Mouse (Mus musculus): ENCODE data around the gene Atp13a4.
A peak's percentile ranks its signal among the peaks of the same experiment; 100 is the strongest.

The Atp13a4 gene

DNA sequence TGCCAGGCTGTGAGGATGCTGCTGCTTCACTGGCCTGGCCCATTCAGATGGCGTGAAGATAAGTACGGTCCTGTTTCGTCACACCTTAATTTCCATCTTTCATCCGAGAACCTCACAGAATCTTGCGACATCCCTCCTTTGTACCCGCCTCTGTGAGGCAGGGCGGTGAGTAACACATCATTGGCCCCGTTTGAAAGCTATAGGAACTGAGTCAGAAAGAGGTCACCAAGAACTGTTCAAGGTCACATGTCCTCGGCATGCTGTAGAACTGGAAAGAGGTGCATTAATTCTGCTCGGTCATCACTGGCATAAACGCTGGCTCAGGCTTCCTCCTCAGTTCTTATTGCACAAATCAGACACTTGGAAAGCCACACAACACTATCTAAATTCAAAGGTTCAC, at the start of gene Atp13a4:
Atp13a4 (minus strand) TSS at position 36 of the 400 bp plus-strand sequence.
- DNase-seq (ENCODE audit: low spot score in 2 of 2), result no peak

DNA sequence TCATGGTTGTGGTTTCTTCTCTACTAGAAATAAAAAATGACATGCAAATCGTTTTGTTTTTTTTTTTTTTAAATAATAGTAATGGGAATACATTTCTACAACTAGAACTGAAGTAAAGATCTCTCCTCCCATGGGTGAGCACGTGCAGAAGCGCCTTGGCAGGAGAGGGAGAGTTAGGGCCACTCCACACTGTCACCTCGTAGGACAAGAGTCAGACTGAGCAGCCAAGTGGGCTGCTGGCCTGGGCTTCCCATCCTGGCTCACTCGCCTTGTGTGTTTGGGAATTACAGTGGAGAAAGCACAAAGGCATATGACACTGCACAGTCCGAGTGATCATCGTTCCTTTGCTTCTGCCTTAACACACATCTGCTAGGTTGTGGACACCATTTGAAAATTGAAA, 47.5 kb upstream of the Atp13a4 start:
- no peak for DNase-seq (ENCODE audit: low spot score in 2 of 2)

DNA sequence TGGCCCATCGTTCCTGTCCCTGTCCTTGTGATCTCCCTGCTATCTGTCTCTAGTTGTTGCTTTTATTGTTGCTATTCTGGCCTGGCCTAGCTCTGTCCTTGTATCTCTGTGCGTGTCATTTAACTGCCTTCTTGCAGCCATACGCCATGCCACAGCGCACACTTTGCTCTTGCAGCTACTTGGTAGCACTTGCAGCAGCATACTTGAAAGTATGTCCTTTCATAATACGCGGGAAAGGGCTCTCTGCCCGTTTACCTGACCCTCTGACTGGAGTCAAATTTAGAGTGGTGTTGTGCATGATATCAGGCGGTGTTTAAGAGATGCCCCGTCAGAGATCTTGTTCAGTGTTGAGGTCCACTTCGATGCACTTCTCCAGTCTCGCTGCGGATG, 35.1 kb upstream of the Atp13a4 start:
- peak in 1 of 2 experiments; percentile 14 for DNase-seq (ENCODE audit: low spot score in 2 of 2)

DNA sequence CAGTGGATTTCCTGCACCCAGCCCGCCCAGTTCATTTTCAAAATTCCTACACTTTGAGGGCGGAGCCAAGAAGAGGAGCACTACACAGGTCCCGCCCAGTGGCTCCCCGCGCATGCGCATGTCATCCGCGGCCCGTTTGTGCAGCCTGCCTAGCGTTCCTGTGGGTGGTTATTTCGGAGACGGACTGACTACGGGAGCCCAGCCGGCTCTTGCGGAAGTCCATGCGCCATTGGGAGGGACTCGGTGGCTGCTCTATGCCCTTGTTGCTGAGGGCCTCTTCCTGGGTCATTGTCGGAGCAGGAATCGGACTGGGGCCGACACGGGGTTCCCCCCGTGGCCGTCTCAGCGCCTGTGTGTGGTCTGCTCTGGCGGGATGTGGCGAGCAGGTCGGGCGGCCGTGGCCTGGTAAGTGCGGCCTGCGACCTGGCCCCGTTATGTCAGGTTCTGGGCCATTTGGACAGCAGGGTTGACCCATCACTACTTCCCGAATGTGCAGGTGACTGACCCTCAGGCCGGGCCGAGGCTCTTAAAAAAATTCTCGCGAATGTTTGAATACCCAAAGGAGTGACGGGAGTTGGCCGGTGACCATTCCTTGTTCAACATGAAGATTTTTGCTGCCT, 34.6 kb upstream of the Atp13a4 start, which contains the start of gene Opa1:
Opa1 (plus strand) TSS at position 168 of the 620 bp plus-strand sequence.
- peak; percentile 96 to 98 for DNase-seq (ENCODE audit: low spot score in 2 of 2)

DNA sequence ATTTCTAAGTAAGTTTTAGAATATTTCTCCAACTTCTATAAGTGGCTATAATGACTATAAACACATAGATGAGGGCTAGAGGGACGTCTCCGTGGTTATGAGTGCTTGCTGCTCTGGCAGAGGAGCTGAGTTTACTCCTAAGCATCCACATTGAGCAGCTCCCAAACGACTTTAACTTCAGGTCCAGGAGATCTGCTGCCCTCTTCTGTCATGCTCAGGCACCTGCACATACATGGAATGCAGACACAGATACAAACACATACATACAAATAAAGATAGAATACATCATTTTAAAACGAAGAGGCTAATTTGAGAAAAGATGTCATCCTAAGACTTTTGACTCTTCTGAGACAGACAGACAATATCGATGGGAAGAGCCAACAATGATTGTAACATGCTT, 31.0 kb upstream of the Atp13a4 start:
- DNase-seq (ENCODE audit: low spot score in 2 of 2), result peak in 1 of 2 experiments; percentile 27

DNA sequence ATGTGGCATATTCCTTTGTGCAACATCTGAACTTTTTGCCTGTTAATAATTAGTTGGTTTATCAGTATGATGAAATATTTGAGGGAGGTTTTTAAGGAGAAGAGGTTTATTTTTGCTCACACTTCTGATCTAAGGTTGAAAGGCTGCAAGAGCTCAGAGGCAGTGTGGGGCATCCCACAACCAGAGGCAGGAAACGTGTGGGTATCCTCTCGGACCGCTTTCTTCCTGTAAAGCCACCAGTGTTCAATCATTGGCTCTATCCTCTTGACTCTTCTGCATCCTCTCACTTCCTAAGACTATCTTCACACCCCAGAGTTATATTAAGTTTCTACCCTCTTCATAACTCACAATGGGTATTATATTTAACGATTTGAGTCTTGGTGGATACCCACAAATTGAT, 29.3 kb upstream of the Atp13a4 start:
- no peak for DNase-seq (ENCODE audit: low spot score in 2 of 2)

DNA sequence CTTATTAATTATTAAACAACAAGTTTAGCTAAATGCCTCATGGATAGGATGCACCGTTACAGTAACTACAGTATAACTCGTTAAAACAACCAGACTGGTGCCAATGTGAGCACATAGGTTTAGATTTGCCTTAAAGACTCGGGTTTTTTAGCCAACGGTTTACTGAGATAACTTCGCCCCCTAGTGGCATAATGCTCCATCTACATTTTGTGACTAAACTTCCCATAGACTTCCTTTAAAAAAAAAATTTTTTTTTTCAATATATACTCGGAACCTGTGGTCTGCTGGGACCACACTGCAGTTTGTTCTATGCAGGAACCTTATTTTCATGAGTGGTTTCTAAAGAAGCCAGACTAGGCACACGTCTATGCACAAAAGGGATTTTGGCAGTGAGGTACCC, 16.2 kb upstream of the Atp13a4 start:
- peak in 1 of 2 experiments; percentile 34 for DNase-seq (ENCODE audit: low spot score in 2 of 2)

DNA sequence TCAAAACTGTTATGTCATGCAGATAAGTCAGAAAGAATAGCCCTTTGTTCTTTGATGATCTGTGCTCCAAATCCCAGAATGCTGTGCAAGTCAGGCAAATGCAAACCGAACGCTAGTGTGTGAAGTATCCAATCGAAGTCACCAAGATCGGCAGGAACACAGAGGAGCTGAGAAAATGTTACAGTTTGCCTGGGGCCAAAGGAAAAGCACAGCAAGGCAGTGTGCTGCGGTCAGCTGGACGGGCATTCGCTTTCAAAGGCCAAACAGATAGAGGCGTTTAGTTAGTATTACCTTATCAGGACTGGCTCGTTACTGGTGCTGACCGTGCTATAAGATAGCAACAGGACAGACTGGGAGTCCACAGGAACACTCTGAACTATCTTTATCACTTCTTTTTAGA, 15.8 kb upstream of the Atp13a4 start:
- DNase-seq (ENCODE audit: low spot score in 2 of 2), result no peak

DNA sequence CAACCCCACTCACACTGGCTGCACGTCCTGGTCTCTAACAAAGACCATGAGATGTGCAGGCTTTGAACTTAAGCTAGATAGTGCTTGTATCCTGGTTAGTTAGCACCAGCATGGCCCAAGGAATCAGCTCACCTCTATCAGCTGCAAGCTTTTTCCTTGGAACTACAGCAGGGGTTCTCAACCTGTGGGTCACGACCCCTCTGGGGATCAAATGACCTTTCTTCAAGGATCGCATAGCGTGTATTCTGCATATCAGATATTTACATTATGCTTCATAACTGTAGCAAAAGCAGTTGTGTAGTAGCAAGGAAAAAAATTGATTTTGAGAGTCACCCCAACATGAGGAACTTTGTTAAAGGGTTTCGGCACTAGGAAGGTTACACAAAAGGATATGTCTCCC, 15.0 kb upstream of the Atp13a4 start:
- no peak for DNase-seq (ENCODE audit: low spot score in 2 of 2)

DNA sequence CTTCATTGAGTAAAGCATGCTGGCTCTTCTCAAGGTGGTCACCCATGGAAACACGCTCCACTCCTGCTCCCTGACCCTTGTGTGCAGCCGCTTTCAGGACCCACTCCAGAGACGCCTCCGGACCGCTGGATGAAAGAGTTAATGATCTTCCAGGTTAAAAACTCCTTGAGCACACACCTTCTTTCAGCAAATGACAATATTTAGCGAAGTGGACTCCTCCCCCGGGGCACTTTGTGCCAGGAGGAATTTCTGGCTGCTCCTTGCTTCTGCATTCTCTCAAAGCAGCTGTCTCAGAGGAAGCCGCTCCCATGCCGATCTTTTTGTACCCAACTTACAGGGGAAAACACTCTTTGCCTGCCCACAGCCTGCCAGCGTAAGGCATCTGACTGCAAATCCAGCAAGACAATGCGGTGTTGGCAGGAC, 3.4 kb downstream of the Atp13a4 start:
- DNase-seq (ENCODE audit: low spot score in 2 of 2), result no peak

DNA sequence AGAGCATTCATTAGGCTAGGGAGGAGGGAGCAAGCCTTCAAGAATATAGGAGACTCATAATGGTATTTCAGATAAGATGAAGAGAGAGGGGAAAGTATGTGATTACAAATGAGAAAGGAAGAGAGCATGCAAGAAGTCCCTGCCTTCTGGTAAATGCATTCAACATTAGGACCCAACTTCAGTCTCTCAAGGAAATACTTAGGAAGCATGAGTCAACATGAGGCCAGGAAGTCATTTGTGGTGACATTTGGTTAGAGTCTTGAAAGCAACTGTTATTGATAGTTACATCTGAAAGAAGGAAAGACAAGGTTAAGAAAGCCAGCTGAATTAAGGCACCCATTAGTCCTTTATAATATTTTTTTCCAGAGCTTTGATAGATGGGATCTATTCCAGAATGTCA, 4.8 kb downstream of the Atp13a4 start:
- DNase-seq (ENCODE audit: low spot score in 2 of 2), result no peak

DNA sequence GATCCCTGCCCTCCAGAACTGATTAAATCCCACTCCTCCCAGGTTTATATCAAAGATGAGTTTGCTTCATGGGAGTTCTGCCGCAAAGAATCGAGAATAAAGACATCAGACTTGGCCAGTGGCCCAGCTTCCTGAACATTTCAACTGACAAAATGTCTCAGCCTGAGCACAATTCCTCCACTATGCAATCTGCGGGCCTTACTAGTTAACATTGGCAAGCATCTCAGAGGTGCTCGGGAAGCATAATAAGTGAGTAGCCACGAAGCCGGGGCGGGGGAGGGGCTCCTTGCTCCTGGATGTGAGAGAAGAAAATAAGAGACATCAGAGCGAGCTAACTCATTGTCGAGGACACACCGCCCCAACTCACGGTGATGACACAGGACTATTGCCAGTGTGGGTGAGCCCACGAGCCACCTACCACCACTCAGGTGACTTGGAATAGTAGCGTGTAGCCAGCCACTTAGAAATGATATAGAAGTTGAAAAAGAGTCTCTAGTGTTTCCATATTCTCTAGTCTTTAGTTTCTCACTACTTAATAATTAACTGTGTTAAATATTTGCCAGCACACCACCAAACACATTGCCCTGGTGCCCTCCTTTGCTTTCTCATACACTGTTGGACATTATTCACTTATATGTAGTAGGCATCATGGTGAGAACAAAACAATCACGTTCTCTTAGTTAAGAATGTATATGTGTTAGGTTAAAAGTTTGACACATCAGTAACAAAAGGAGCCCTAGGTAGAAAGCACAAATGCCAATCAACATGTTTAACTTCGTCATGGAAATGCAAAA, 8.1 kb downstream of the Atp13a4 start:
- DNase-seq (ENCODE audit: low spot score in 2 of 2), result peak; percentile 25 to 52

DNA sequence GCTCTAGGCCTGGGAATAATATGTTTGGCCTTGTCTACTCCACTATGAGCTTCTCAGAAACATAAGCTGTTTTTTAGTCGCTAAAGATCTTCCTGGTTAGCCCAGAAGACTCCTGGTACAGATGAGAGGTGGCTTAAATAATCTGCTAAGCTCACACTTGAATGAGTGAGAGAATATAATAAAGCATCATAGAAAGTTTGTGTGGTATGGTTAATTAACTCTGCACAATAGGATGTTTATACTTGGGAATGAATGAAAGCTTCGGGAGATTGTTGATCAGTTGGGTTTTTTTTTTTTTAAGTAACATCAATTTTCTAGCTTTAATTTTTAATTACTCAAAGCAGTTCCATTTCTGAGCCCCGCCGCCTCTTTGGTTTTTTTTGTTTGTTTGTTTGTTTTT, 8.8 kb downstream of the Atp13a4 start:
- no peak for DNase-seq (ENCODE audit: low spot score in 2 of 2)

DNA sequence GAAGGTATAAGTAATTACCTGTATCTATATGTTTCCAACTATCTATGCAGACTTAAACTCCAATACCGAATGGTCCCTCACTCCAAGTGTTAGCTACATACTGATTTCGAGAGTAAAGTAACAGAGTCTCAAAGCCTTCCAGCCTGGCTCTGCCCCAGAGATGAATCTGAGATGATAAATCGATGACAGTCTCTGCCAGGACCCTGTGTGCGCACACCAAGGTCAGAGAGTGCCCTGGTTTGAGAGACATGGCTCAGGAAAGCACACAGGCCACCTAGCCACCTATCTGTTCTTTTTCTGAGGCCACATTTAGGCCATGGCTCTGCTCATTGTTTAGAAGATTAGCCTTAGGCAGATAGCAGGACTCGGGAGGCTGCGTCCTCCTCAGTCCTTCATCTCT, 11.0 kb downstream of the Atp13a4 start:
- no peak for DNase-seq (ENCODE audit: low spot score in 2 of 2)

DNA sequence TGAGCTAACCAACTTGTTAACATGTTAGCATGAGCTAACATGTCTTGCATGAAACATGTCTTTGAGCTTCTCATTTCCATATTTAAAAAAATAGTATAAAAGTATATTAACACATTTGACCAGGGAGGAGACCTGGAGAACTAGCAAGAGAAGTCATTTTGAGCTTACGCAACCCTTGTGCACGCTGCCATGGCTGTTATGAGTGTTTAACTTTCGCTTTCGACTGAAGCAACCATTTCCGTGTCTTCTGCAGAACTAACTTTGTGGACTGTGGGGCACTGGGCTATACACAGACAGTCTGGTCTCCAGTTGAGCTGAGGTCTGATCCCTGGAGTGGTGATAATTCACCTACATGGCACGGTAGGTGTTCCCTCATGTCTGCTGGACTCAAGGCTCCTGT, 17.6 kb downstream of the Atp13a4 start:
- DNase-seq (ENCODE audit: low spot score in 2 of 2), result no peak

DNA sequence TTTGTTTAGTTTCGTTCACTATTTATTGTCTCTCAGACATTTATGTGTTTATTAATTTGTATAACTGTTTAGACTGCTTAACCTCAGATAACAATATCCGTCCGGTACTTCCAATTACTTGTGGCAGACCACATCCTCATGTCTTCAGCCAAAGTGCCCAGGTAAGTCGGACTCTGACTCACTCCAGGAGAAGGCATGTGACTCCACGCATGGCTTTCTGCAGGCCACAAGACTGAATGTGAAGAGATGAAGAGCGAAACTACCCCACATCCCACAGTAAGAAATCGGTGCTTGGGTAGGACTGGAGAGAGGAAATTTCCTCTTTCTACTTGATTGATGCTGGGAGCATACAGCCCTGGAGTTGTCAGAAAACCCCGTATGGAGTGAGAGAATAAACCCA, 18.1 kb downstream of the Atp13a4 start:
- no peak for DNase-seq (ENCODE audit: low spot score in 2 of 2)

DNA sequence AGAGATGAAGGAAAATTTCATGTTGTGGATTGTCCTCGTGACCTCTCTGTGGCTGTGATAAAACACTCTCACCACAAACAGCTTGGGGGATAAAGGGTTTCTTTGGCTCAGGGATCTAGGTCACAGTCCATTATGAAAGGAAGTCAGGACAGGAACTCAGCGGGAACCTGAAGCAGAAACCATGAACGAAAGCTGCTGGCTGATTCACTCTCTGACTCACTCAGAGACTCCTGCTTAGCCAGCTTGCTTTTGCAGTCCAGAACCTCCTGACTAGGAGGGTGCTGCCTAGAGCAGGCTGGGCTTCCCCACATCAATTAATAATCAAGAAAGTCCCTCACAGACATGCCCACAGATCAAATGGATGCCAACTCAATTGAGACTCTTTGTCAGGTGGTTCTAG, 32.2 kb downstream of the Atp13a4 start:
- no peak for DNase-seq (ENCODE audit: low spot score in 2 of 2)

DNA sequence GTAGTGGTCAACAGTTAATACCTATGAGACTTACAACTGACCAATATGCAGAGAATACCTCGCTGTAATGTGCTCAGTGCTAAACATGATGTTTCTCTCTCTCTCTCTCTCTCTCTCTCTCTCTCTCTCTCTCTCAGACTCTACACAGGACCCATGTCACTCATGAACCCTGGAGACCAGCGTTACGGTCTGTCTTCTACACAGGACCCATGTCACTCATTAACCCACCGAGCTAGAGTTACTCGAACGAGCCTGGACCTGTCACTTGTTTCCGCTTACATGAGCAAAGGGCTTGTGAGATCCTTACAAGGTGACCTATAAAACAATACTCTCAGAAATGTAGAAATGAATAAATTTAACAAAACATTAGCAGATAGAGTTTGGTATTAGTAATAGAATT, 33.9 kb downstream of the Atp13a4 start:
- DNase-seq (ENCODE audit: low spot score in 2 of 2), result no peak

DNA sequence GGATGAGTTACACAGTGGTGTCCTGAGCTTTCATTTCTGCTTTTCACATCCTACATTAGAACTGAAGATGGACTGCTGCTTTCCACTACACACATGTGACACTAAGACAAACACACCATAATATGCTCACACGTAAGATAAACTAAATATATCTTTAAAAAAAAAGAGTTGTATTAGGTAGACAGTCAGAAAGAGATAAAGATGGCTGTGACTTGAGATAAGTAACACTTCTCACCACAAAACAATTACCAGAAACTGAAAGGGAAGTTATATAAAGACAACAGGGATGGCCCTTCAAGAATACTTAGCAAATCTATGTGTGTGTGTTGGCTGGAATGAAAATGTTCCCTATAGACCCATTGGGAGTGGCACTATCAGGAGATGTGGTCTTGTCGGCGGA, 34.8 kb downstream of the Atp13a4 start:
- no peak for DNase-seq (ENCODE audit: low spot score in 2 of 2)

DNA sequence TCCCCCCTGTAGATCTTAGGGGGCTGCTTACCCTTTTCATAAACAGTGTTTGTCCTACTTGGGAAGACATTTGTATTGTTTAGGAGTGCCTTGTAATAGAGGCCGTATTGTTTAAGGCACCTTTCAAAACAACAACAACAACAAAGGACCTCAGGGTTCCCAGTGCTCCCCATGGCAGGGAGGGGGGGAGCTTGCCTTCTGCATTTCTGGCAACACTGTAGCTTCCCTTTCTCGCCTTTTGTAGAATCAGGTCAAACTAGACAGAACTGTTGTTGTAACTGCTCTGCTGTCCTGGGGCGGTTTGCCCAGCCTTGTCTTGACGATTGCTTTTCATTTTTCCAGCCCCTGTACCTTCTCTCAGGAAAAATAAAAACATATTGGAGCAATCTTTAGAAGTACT, 40.0 kb downstream of the Atp13a4 start:
- peak in 1 of 2 experiments; percentile 14 for DNase-seq (ENCODE audit: low spot score in 2 of 2)

DNA sequence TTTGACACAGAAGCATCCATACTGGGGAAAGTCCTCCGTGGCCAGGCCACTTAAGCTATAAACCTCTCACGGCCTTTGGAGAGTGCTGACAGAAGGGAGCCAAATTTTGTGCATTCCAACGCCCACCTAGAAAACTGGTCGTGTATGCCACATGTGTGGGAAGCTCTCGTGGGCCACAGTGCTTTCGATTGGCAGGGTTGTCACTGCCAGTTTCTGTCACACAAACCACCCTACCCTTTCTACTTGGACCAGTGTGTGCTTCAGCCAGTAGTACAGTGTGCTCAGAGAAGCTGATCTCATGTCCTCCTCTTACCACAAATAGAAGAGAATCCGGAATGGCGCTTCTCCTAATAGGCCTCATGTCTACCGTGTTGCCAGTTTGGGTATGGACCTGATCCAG, 40.5 kb downstream of the Atp13a4 start:
- DNase-seq (ENCODE audit: low spot score in 2 of 2), result no peak

DNA sequence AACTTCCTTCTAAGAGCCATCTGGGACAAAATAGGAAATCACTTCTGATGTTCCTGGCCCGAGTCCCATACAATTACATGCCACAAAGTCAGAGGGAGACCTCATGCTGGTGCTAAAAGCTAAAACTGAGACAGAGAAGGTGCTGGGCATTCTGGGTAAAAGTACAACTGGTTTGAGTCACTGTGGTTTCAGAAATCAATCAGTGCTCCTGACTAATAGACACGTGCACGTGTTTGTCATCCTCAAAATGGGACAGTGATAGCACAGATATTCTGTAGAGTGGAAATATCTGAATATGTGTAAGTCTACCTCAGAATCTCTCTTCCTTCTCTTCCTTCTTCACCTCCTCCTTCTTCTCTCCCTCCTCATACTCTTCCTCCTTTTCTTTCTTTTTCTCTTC, 53.6 kb downstream of the Atp13a4 start:
- no peak for DNase-seq (ENCODE audit: low spot score in 2 of 2)

DNA sequence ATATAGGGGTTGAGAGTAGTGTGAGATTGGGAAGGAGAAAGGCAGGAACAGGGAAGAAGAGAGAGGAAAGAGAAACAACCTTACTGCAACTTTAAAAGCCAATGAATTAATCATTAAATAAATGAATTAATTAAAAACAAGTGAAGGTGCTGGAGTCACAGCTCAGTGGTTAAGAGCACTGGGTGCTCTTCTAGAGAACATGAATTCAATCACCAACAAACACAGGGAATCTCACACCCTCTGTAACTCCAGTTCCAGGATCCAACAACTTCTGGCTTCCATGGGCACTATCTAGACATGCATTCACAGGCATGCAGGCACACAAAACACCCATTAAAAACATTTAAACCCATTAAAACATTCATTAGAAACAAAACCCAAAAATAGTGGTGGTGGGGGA, 63.2 kb downstream of the Atp13a4 start:
- no peak for DNase-seq (ENCODE audit: low spot score in 2 of 2)

Measured in frontal cortex, postnatal 10 days (tissue).